Mouse (Mus musculus) kidney, embryonic 15.5 days (tissue): ENCODE data around the gene Ttll9. TPM values are rescaled to one million over a fixed set of nuclear protein-coding genes. Genes with fewer than 3 reads are reported as not detected.

Experiments
- ATAC-seq: fragments of 200-750 bp; cut with Nextera tagmentation; replicated peaks from 2 replicates; pipeline ENCODE4 v1.8.0; 2017; ENCODE audit warnings: moderate TSS enrichment; ENCODE audit not compliant: low FRiP score
- H3K27ac ChIP-seq: fragments of 300-500 bp; sonication (generic); 2 replicates; pipeline ENCODE4 v1.5.1; 2015; ENCODE audit warnings: mild to moderate bottlenecking, inconsistent platforms
- H3K27me3 ChIP-seq: fragments of 300-500 bp; sonication (generic); 2 replicates; pipeline ENCODE4 v1.6.1; 2015; ENCODE audit warnings: inconsistent platforms
- H3K36me3 ChIP-seq: fragments of 300-500 bp; sonication (generic); 2 replicates; pipeline ENCODE4 v1.6.1; 2015; ENCODE audit warnings: inconsistent platforms
- H3K4me1 ChIP-seq: fragments of 300-500 bp; sonication (generic); 2 replicates; pipeline ENCODE4 v1.6.1; 2015; ENCODE audit warnings: inconsistent platforms
- H3K4me2 ChIP-seq: fragments of 300-500 bp; sonication (generic); 2 replicates; pipeline ENCODE4 v1.6.1; 2015; ENCODE audit warnings: moderate library complexity, mild to moderate bottlenecking, inconsistent platforms
- H3K4me3 ChIP-seq: fragments of 300-500 bp; sonication (generic); replicated peaks from 2 replicates; pipeline ENCODE4 v1.5.1; 2015; ENCODE audit warnings: mild to moderate bottlenecking, inconsistent platforms
- H3K9ac ChIP-seq: fragments of 300-500 bp; sonication (generic); 2 replicates; pipeline ENCODE4 v1.6.1; 2015; ENCODE audit warnings: mild to moderate bottlenecking, inconsistent platforms
- H3K9me3 ChIP-seq: fragments of 300-500 bp; sonication (generic); replicated peaks from 2 replicates; pipeline ENCODE4 v1.6.1; 2016; ENCODE audit warnings: inconsistent platforms
- WGBS: fragments of 180-500 bp; shearing (Covaris S2); methylation state at CpG from one replicate; pipeline ENCODE4 v1.1.7; 2015; ENCODE audit warnings: mixed read lengths; 5-methylcytosine and 5-hydroxymethylcytosine counted together
- polyA plus RNA-seq: library from polyadenylated mRNA; unstranded; fragments of >200 nt; fragmentation: Nextera tagmentation; extraction: Ambion mirVana; gene quantifications from 2 replicates; pipeline ENCODE4 v1.2.1, GENCODE M21; 2015

Ttll9 gene
- polyA plus RNA-seq, 1 experiment from 2014 or later: 1.6 TPM

DNA sequence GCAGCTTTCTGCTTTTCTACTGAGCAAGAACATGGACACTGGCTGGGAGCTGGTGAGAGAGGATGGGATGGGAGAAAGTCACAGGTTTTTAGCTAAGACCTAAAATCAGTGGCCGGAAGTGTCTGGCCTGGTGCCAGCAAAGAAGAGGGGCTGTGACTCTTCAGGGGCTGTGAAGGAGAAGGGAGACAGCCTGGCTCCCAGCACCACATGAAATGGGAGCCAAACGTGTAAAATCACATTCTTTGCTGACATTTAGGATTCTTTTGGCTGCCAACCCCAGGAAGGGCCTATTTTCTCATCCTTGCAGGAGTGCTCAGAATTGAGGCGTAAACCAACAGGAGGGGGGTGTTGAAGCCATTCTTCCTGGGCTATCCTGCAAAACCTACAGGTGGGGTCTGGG is 81.6 kb downstream of the Ttll9 start:
- Histone ChIP-seq H3K27me3 (0 out of 2 replicates have a peak, but pooled peaks cover 3% of the 10 kb centered on the region), H3K4me3 (no peak overlapping the region), H3K9me3 (no peaks in the 10 kb centered on the region), H3K9ac (no peak overlapping the region), H3K4me1 (no peaks in the 10 kb centered on the region; the same call in 1 of the 2 replicates), H3K36me3 (no peaks in the 10 kb centered on the region), H3K27ac (no peak overlapping the region), H3K4me2 (no peak overlapping the region)
- no peak for ATAC-seq
- WGBS: 54% methylated on average over 3 of the region's 3 CpGs

GRCm38 (mm10) chr2:153045884-153046299 is 83.6 kb downstream of the Ttll9 start:
- no peak overlapping the region for H3K4me2 ChIP-seq
- 0 out of 2 replicates have a peak, but pooled peaks have one; percentile 22 for ATAC-seq
- WGBS: 33% methylated on average over 8 of the region's 8 CpGs
- no peak overlapping the region for H3K27ac ChIP-seq
- no peaks in the 10 kb centered on the region for H3K36me3 ChIP-seq
- 0 out of 2 replicates have a peak, but pooled peaks cover 5% of the 10 kb centered on the region for H3K27me3 ChIP-seq
- H3K9me3 ChIP-seq: no peaks in the 10 kb centered on the region
- no peak overlapping the region for H3K4me3 ChIP-seq
- no peak overlapping the region for H3K9ac ChIP-seq
- peaks cover 8% of the 10 kb centered on the region for H3K4me1 ChIP-seq

- ATAC-seq: no peak
- H3K4me1 ChIP-seq: peaks cover 15% of the 10 kb centered on the region
- H3K27ac ChIP-seq: no peak overlapping the region
- peaks cover 20% of the 10 kb centered on the region for H3K27me3 ChIP-seq
- H3K4me3 ChIP-seq: no peak overlapping the region
- H3K9ac ChIP-seq: no peak overlapping the region
- H3K9me3 ChIP-seq: no peaks in the 10 kb centered on the region
- H3K4me2 ChIP-seq: no peak overlapping the region
- no peaks in the 10 kb centered on the region for H3K36me3 ChIP-seq
- WGBS: 45% methylated on average over 17 of the region's 17 CpGs
These were observed 85.7 kb downstream of the Ttll9 start for GRCm38 (mm10) chr2:153047828-153048465.

DNA sequence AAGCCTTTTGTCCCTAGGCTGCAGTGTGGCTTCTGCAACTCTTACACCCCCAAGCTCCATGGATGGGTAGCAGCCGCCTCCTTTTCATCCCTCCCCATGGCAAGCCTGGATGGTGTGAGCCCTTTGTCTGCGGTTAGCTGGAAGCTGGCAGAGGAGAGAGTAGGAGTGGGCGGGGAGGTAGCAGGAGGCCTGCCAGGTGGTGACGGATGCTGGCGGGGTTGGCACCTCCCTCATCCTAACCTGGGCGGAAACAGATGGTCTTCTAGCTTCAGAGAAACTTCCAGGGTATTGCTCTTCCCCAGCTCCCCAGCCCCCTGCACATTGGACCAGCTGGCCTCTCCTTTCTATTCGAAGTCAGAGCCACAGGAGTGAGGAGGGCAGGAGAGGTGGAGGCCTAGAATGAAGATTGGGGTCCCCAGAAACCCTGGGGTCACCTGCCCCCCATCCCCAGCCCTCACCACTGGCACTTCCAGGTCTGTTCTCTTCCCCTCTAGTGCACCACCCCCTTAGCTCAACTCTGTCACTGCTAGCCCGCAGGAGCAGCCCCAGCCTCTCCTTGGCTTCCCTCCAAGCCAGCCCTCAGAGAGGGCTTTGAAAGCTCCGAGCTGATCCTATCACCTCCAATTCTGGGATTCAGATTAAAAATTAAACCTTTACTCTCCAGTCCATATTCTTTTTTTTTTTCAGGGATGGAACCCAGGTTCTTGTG is 87.2 kb downstream of the Ttll9 start:
- no peak overlapping the region for H3K4me3 ChIP-seq
- H3K4me1 ChIP-seq: peaks cover 15% of the 10 kb centered on the region
- 25% methylated on average over 9 of the region's 9 CpGs for WGBS
- peak overlapping the region; percentile 54; the same call in 1 of the 2 replicates for H3K27ac ChIP-seq
- H3K9ac ChIP-seq: no peak overlapping the region
- peaks cover 29% of the 10 kb centered on the region for H3K27me3 ChIP-seq
- H3K36me3 ChIP-seq: no peaks in the 10 kb centered on the region
- ATAC-seq: no peak
- H3K9me3 ChIP-seq: no peaks in the 10 kb centered on the region
- no peak overlapping the region for H3K4me2 ChIP-seq

- Histone ChIP-seq H3K27me3 (peaks cover 30% of the 10 kb centered on the region), H3K9ac (no peak overlapping the region), H3K4me3 (no peak overlapping the region), H3K36me3 (no peaks in the 10 kb centered on the region), H3K4me1 (peaks cover 15% of the 10 kb centered on the region), H3K27ac (no peak overlapping the region), H3K4me2 (no peak overlapping the region), H3K9me3 (no peaks in the 10 kb centered on the region)
- no peak for ATAC-seq
- WGBS: 81% methylated on average over 4 of the region's 4 CpGs
These were observed 87.7 kb downstream of the Ttll9 start for GRCm38 (mm10) chr2:153049997-153050358.

- Histone ChIP-seq H3K4me3 (no peak overlapping the region), H3K4me1 (peaks cover 15% of the 10 kb centered on the region)
- 91% methylated on average over 6 of the region's 6 CpGs for WGBS
These were observed 88.8 kb downstream of the Ttll9 start for GRCm38 (mm10) chr2:153051095-153051494.

DNA sequence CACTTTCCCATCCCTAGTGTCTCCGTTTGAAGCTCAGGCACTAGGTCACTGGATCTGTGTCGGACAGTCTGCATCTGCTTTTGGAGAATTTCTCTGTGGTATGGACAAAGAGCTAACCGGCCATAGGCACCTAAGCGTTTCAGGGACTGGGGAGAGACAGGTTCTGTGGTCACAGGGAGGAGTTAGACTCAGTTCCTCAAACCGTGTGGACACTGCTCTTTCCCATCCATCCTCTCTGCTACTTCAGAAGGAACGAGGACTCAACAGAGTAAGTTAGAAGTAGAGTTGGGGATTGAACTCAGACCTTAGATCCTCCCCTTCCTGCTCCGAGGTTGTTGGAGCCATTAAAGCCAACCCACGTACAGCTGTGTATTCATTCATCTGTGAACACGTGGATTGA is 89.3 kb downstream of the Ttll9 start:
- H3K27me3 ChIP-seq: peaks cover 30% of the 10 kb centered on the region
- ATAC-seq: no peak
- no peaks in the 10 kb centered on the region for H3K9me3 ChIP-seq
- WGBS: 70% methylated on average over 9 of the region's 9 CpGs
- H3K4me1 ChIP-seq: peaks cover 15% of the 10 kb centered on the region
- no peaks in the 10 kb centered on the region for H3K36me3 ChIP-seq
- H3K4me2 ChIP-seq: no peak overlapping the region
- H3K27ac ChIP-seq: no peak overlapping the region
- no peak overlapping the region for H3K9ac ChIP-seq
- H3K4me3 ChIP-seq: no peak overlapping the region

More at GRCm38 (mm10) chr2:153051095-153051494, 88.8 kb downstream of the Ttll9 start:
- no peak overlapping the region for H3K9ac ChIP-seq
- H3K27me3 ChIP-seq: peaks cover 30% of the 10 kb centered on the region
- H3K9me3 ChIP-seq: no peaks in the 10 kb centered on the region
- H3K36me3 ChIP-seq: no peaks in the 10 kb centered on the region
- H3K27ac ChIP-seq: no peak overlapping the region
- H3K4me2 ChIP-seq: no peak overlapping the region
- no peak for ATAC-seq

GRCm38 (mm10) chr2:153052700-153053351 is 90.5 kb downstream of the Ttll9 start:
- Histone ChIP-seq H3K27me3 (peaks cover 30% of the 10 kb centered on the region), H3K27ac (no peak overlapping the region), H3K4me3 (no peak overlapping the region; the same call in 1 of the 2 replicates), H3K36me3 (no peaks in the 10 kb centered on the region), H3K4me2 (peak overlapping the region; percentile 43), H3K9me3 (no peaks in the 10 kb centered on the region), H3K4me1 (peaks cover 15% of the 10 kb centered on the region), H3K9ac (no peak overlapping the region)
- 7% methylated on average over 30 of the region's 30 CpGs for WGBS
- no peak for ATAC-seq

- H3K36me3 ChIP-seq: no peaks in the 10 kb centered on the region
- H3K4me1 ChIP-seq: peaks cover 15% of the 10 kb centered on the region
- no peak overlapping the region for H3K9ac ChIP-seq
- H3K4me3 ChIP-seq: no peak overlapping the region
- H3K9me3 ChIP-seq: no peaks in the 10 kb centered on the region
- peaks cover 29% of the 10 kb centered on the region for H3K27me3 ChIP-seq
- WGBS: 91% methylated on average over 8 of the region's 8 CpGs
- ATAC-seq: no peak
- H3K27ac ChIP-seq: no peak overlapping the region
- H3K4me2 ChIP-seq: no peak overlapping the region
These were observed 91.6 kb downstream of the Ttll9 start for GRCm38 (mm10) chr2:153053896-153054295.

GRCm38 (mm10) chr2:153055270-153055920 is 93.1 kb downstream of the Ttll9 start:
- 59% methylated on average over 6 of the region's 6 CpGs for WGBS
- H3K4me1 ChIP-seq: peaks cover 7% of the 10 kb centered on the region
- no peaks in the 10 kb centered on the region for H3K36me3 ChIP-seq
- no peak overlapping the region for H3K9ac ChIP-seq
- no peak overlapping the region for H3K27ac ChIP-seq
- H3K9me3 ChIP-seq: no peaks in the 10 kb centered on the region
- no peak overlapping the region for H3K4me2 ChIP-seq
- peaks cover 28% of the 10 kb centered on the region for H3K27me3 ChIP-seq
- H3K4me3 ChIP-seq: no peak overlapping the region
- ATAC-seq: no peak
